Mouse (Mus musculus): ENCODE measurements at regions not wholly inside any gene's neighbourhood (a gene's known extent, or its start where the extent isn't known, plus 50 kb on each side); places are given as distances from the start of the nearest gene placed in this dataset.

GRCm38 (mm10) chr3:99738093-99738803, 147.0 kb upstream of the Spag17 start:
- DNase-seq: no peak

GRCm38 (mm10) chr3:99739654-99740053, 145.6 kb upstream of the Spag17 start:
- DNase-seq: no peak

- no peak for DNase-seq
Measured at GRCm38 (mm10) chr3:99741249-99742222, 143.7 kb upstream of the Spag17 start.

- DNase-seq: no peak
Measured at GRCm38 (mm10) chr3:99749725-99750124, 135.5 kb upstream of the Spag17 start.

- DNase-seq: no peak
Measured at GRCm38 (mm10) chr3:99778526-99778925, 106.7 kb upstream of the Spag17 start.

GRCm38 (mm10) chr3:99785955-99786529, 99.2 kb upstream of the Spag17 start:
- no peak for DNase-seq

- DNase-seq: no peak
Measured at GRCm38 (mm10) chr3:99791316-99791715, 93.9 kb upstream of the Spag17 start.

GRCm38 (mm10) chr3:99793622-99794021, 91.6 kb upstream of the Spag17 start:
- DNase-seq: no peak

- DNase-seq: no peak
Measured at GRCm38 (mm10) chr3:99795835-99796234, 89.4 kb upstream of the Spag17 start.

- no peak for DNase-seq
Measured at GRCm38 (mm10) chr3:99797791-99798190, 87.4 kb upstream of the Spag17 start.

GRCm38 (mm10) chr3:99810532-99810931, 74.7 kb upstream of the Spag17 start:
- no peak for DNase-seq

GRCm38 (mm10) chr3:99811276-99811675, 73.9 kb upstream of the Spag17 start:
- DNase-seq: no peak

GRCm38 (mm10) chr3:99812836-99813235, 72.4 kb upstream of the Spag17 start:
- no peak for DNase-seq

- DNase-seq: no peak
Measured at GRCm38 (mm10) chr3:99815115-99815514, 70.1 kb upstream of the Spag17 start.

- DNase-seq: no peak
Measured at GRCm38 (mm10) chr3:99817965-99818364, 67.2 kb upstream of the Spag17 start.

- DNase-seq: no peak
Measured at GRCm38 (mm10) chr3:99822735-99823134, 62.5 kb upstream of the Spag17 start.

GRCm38 (mm10) chr3:99823256-99823655, 62.0 kb upstream of the Spag17 start:
- no peak for DNase-seq
